Mouse (Mus musculus) heart, postnatal 4 days (tissue): Measurements from ENCODE around the gene Galt. TPM values are rescaled to one million over a fixed set of nuclear protein-coding genes. Genes with fewer than 3 reads are reported as not detected.

Experiments used
- DNase-seq: peaks from one replicate; pipeline ENCODE4 v3.0.0; 2021
- total RNA-seq, 2 experiments: library from RNA; stranded (reverse); gene quantifications; 2 replicates each; pipeline ENCODE4 v1.2.3; 2021

The Galt gene
- total RNA-seq, result 10 to 100 TPM; 53.4 to 58.8 TPM

DNA sequence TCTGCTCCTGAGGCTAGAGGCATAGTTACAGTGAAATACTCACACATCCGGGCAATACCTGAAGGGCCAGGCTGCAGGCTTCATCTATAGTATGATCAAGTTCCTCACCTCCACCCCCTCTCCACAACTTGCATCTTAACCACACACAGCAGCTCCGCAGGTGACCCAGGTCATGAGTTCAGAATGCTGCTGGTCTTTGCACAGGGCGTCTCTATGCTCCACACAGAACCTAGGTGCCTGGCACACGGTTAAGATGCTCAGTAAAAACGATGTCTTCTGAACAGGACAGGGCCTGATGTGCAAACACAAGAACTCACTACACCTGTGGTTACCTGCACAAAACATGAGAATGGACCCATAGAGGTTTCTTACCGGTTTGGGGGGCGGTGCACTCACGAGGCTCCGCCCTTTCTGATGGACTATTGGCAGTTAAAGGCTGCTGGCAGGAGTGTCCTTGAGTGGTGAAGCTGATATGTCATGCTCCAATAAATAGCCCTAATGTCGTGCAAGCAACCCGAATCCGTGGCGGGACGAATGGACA lies at the start of gene Galt:
Gene Galt (plus strand): TSS at position 432 of the 541 bp plus-strand sequence.
- no peak for DNase-seq

DNA sequence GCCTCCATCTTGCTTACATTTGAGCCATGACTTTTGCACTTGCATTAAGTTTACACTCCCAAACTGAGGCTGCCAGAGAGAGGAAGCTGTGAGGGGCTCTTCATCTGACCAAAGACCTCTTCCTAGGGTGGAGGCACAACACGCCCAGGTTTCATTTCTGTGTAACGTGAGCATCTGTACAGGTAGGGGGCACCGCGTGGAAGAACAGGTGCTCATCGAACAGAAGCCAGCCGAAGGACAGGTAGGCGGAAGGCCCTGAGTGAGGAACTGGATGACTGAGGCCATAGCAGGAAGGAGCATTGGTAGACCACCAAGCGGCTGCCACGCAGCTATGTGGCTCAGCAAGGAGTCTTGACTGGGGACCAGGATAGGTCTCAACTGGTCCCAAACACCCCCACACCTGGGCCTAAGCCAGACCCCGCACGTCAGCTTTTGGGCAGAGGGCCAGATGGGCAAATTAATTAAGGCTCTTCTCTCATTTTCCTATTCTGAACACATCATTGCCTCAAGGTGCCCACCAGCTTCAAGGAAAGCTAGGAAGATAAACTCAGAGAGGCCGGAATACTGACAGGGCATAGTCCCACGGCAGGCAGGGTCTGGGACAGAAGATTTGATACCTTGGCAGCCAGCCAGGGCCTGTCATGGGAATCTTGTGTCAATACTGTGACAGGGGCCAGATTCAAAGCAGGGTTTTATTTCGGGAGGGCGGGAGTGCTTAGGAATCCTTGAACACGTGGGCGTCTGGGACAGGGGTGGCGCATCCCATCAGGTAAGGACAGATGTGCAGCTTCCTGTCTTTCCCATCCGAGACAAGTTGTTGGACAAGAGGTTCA lies 48.9 kb upstream of the Galt start:
- no peak for DNase-seq

DNA sequence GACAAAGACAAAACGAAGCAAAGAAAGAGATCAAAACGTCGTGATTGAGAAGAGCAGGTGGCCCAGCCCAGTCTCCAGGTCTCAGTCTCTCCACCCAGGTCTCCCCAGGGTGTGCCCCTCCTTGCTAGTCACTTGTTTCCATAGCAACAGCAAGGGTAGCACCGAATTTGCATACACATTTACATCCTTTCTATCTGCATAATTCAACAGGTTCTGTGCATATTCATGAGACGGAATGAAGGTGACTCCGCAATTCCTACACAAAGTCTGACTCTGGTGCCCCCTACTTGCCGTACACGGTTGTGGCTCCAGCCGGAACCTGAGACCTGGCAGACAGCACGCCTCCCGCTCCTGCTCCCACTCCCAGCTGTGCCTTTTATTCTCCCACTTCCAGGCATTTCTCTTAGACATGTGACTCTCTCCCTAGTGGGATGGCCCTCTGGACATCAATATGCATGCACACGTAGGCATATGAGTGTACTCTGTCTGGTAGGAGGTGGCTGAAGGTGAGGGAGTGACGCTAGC lies 48.0 kb upstream of the Galt start:
- DNase-seq, result peak; percentile 70

GRCm38 (mm10) chr4:41708192-41708745 lies 46.8 kb upstream of the Galt start:
- DNase-seq, result peak; percentile 40

GRCm38 (mm10) chr4:41710229-41710628 lies 44.8 kb upstream of the Galt start:
- no peak for DNase-seq

- DNase-seq, result no peak
Observed at GRCm38 (mm10) chr4:41711705-41712375, 43.2 kb upstream of the Galt start.

DNA sequence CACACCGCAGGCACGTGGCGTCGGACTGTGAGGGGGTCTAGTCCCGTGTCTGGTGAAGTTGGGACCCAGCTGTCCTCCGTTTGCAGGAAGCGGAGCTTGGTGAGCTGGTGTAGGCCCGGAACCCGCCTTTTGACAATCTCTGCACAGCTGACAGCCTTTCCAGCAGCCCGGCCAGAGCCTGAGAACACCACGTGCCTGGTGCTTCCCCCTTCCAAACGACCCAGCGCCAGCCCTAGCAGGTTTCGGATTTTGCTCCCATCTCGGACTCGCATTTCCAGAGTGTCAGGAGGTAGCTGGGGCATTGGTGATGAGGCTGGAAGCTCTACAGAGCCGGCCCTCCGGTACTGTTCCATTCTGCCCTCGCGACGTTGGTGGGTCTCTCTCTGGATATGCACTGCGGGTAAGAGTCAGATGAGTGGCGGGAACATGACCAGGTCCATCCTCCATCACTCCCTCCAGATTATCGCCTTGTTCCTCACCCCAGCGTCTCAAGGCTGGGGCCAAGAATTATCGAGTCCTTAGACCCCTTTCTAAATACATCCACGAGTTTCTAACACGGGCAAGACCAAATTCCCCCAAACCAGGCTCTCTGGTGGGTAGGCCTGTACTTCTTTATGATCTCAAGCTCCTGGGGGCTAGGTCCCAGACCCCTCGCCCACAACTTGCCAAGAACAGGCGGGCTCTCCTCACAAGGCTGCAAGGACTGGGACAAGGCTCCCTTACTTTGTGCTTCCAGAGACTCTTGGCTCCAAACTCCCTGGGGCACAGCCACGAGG lies 42.4 kb upstream of the Galt start:
- DNase-seq, result peak; percentile 40

- DNase-seq, result peak; percentile 87
Observed at GRCm38 (mm10) chr4:41713197-41714067, 41.6 kb upstream of the Galt start, which contains the start of gene Rpp25l. Gene Rpp25l (minus strand): TSS chr4:41713534.

DNA sequence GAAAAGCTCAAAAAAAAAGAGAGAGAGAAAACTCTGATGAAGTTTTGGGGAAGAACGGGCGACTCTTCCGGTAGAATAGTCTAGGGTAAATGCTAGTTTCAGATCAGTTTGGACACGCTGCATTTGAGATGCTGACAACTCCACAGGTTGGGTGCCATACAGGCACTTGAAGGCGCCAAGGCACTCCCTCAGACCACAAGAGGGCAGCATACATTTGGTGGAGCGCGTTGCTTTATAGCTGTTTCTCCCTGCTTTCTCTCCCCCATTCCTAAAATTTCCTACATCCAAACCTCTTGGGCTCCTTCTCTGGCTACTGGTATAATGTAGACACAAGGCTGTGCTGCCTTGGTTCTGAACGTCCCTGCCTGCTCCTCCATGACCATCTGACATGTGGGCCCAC lies 40.8 kb upstream of the Galt start:
- DNase-seq, result peak; percentile 76

DNA sequence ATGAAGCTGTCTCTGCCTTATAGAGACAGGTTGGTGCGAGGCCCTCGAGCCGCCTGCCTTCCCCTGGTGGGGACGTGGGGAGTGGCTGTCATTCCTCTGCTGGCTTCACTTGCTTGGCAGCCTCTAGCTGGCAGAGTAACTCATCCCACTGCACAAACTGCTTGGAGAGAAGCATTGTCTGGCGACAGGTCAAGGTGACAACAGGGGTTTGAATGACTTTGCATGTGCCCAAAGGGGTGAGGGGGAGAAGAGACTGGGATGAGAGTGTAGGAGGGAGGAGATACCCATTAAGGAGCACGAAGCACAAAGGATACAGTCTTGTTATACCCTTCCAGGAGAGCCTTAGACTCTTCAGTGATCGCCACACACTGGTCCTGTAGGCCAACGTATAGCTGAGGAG lies 39.9 kb upstream of the Galt start:
- no peak for DNase-seq

GRCm38 (mm10) chr4:41715596-41715995 lies 39.4 kb upstream of the Galt start:
- DNase-seq, result peak; percentile 46

GRCm38 (mm10) chr4:41716834-41717233 lies 38.2 kb upstream of the Galt start:
- no peak for DNase-seq

- peak; percentile 86 for DNase-seq
Observed at GRCm38 (mm10) chr4:41722918-41723351, 32.1 kb upstream of the Galt start, which contains the start of gene Dctn3. Gene Dctn3 (minus strand): TSS chr4:41723170.

DNA sequence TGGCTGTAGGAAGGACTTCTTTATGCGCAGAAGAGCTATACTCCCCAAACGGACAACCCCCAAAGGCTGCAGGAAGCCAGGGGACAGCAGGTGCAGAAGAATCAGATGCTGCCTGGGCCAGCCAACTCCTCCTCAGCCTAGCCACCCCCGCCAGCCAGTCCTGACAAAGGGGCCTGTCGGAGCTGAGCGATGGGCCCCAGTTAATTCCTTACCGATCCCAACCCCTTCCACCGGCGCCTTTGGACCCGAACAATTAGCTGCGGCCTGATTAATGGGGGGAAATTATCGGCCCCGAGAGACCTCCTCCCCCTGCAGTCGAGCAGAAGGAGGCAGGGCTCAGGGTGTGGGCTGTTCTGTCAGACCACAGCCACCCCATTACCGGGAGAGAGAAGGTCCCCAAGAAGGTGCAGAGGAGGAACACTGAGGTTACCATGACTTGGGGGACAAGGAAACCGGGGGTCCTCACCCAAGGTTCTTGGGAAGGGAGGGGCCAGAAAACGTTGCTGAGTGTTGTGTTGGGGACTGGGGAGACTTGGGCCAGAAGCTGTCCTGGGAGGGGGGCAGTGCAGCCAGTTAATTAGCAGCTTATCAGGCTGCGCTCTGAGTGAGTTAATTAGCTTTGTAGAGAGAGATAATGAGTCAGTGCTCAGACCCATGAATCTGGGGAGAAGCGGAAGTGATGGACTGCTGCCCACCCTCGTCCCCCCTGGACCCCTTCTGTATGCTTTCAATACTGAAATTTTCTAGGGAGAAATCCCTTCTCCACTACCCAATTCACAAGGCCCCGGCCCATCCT lies 28.0 kb upstream of the Galt start:
- no peak for DNase-seq

DNA sequence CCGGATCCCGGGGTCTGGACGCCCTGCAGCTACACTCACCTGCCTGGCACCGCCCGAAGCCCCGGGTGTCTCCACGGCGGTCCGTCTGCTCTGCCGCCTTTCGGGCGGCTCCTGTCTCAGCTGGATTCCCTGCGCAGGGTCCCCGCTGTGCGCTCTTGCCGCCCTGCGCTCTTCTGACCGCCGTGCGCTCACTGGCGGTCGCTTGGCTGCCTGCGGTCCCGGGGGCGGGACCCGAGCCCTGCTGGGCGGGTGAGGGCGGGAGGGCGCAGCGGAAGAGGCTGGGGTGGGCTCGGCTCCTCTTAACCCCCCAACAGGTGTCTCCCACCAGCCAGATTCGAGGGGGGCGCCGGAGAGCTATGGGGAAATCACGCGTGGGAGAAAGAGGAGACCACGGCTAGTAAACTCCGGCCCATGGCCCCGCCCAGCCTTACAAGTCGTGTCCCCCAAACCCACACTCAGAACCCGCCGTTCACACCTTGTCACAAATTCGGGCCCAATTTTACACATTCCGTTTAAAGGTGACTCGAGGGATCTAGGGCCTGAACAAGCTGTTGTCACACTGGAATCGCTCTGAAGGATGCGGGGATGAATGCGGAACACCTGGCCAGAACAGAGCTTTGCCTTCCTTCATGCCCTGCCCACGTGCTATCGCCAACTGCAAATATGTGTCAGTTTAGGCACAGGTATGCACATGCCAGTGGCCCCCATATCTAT lies 23.8 kb upstream of the Galt start, which contains the start of gene Arid3c:
Gene Arid3c (minus strand): TSS at position 91 of the 714 bp plus-strand sequence.
- no peak for DNase-seq

DNA sequence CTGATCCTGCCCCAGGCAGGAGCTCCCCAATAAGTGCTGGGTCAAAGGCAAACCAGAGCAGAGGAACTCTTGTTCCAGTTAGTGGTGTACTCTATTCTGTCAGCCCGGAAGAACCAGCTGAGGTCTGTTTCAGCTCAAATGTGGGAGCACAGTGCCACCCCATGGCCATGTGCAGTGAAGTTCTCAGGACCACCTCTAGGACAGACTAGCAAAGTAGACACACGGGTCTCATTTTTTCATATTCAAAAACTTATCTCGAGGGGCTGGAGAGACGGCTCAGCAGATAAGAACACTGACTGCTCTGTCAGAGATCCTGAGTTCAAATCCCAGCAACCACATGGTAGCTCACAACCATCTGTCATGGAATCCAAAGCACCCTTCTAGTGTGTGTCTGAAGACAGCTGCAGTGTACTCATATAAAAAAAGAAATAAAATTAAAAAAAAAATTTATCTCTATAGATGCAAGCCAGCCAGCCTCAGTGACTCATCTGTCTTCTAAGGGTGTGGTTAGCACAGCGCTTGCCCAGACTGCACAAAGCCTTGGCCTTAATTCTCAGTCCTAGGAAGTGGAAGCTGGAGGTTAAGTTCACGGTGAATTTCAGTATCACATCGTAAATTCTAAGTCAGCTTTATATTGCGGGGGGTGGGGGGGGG lies 17.3 kb upstream of the Galt start:
- DNase-seq, result peak; percentile 83

GRCm38 (mm10) chr4:41738256-41738603 lies 16.8 kb upstream of the Galt start:
- DNase-seq, result no peak

DNA sequence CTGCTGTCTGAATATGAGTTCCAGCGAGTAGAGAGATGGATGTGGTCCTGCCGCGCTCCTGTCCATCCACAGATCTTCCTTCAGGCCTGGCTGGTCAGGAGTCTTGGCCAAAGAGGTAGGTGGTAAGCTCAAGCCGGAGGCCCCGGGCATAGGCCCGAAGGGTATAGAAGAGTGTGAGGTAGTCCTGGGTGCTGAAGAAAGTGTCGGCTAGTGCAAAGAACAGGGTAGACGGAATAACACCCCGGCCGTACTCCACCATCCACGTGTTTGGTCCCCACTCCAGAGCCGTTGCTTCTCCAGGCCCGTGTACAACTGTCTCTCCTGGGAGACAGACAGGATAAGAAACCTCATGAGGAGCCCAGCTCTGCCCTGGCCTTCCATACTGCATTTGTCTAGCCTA lies 15.8 kb upstream of the Galt start:
- no peak for DNase-seq
